Mouse (Mus musculus) heart, adult 8-10 months (tissue): ENCODE data around the gene Nrp2. TPM values are rescaled to one million over a fixed set of nuclear protein-coding genes. Genes with fewer than 3 reads are reported as not detected.

Source experiments
- DNase-seq: peaks from one replicate; pipeline ENCODE4 v3.0.0; 2022; ENCODE audit warnings: low spot score
- total RNA-seq, 4 experiments: library from RNA; stranded (reverse); gene quantifications; 2 replicates each; pipeline ENCODE4 v1.2.4; 2022

Gene Nrp2
- total RNA-seq, 4 experiments from 2014 or later, result 13.2 to 30.0 (median 26.7) TPM

GRCm38 (mm10) chr1:62751011-62752006 is 48.2 kb downstream of the Nrp2 start:
- DNase-seq, result peak; percentile 37

- DNase-seq, result no peak
Measured at GRCm38 (mm10) chr1:62752055-62752454, 49.0 kb downstream of the Nrp2 start.

- no peak for DNase-seq
Measured at GRCm38 (mm10) chr1:62752661-62753333, 49.7 kb downstream of the Nrp2 start.

GRCm38 (mm10) chr1:62754066-62754835 is 51.2 kb downstream of the Nrp2 start:
- no peak for DNase-seq

- DNase-seq, result no peak
Measured at GRCm38 (mm10) chr1:62760086-62760485, 57.0 kb downstream of the Nrp2 start.

GRCm38 (mm10) chr1:62760565-62760964 is 57.5 kb downstream of the Nrp2 start:
- no peak for DNase-seq

GRCm38 (mm10) chr1:62763779-62764178 is 60.7 kb downstream of the Nrp2 start:
- no peak for DNase-seq

- no peak for DNase-seq
Measured at GRCm38 (mm10) chr1:62765171-62765570, 62.1 kb downstream of the Nrp2 start.

- DNase-seq, result no peak
Measured at GRCm38 (mm10) chr1:62766766-62767165, 63.7 kb downstream of the Nrp2 start.

GRCm38 (mm10) chr1:62767611-62768010 is 64.5 kb downstream of the Nrp2 start:
- no peak for DNase-seq

GRCm38 (mm10) chr1:62770576-62770975 is 67.5 kb downstream of the Nrp2 start:
- DNase-seq, result peak; percentile 41

- no peak for DNase-seq
Measured at GRCm38 (mm10) chr1:62772391-62772790, 69.3 kb downstream of the Nrp2 start.

- no peak for DNase-seq
Measured at GRCm38 (mm10) chr1:62773105-62773920, 70.2 kb downstream of the Nrp2 start.

- DNase-seq, result no peak
Measured at GRCm38 (mm10) chr1:62773921-62774191, 70.8 kb downstream of the Nrp2 start.

- peak; percentile 34 for DNase-seq
Measured at GRCm38 (mm10) chr1:62774288-62775218, 71.5 kb downstream of the Nrp2 start.

- DNase-seq, result no peak
Measured at GRCm38 (mm10) chr1:62777320-62778235, 74.5 kb downstream of the Nrp2 start.

GRCm38 (mm10) chr1:62778910-62779309 is 75.8 kb downstream of the Nrp2 start:
- DNase-seq, result no peak

- DNase-seq, result no peak
Measured at GRCm38 (mm10) chr1:62780068-62780761, 77.1 kb downstream of the Nrp2 start.
